Mouse (Mus musculus): ENCODE measurements around the gene Tm9sf2. TPM values are rescaled to one million over a fixed set of nuclear protein-coding genes. Genes with fewer than 3 reads are reported as not detected.

Gene Tm9sf2
- polyA plus RNA-seq, 1 experiment: 77.6 TPM

DNA sequence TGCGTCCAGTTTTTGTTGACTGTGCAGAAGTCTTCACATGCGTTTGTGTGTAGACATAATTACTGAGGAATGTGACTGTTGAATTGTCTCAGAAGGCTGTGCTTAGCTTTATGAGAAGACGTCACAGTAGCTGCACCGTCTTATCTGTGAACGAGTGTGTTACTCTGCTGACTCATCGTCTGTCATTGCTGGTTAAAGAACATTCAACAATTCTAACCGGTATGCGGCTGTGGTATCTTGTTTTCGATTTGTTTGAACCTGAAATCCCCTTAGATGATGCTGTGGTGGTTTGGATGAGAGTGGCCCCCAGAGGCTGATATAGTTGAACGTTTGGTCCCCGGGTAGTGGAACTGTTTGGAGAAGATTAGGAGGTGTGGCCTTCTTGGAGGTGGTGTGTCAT is 77.1 kb downstream of the Tm9sf2 start:
- TF ChIP-seq POLR2A (IDR thresholded peaks at IDR 0.05; ENCODE audit: extremely low read depth, insufficient read depth, low read length): no peak
- no peak for TF ChIP-seq CTCF (IDR thresholded peaks at IDR 0.05; ENCODE audit: extremely low read depth, insufficient read depth, low read length)
- Histone ChIP-seq H3K4me1 (ENCODE audit: control insufficient read depth, insufficient read depth, low read length) (no peaks in the 10 kb centered on the region), H3K27ac (ENCODE audit: insufficient read depth, low read length) (no peak overlapping the region)

GRCm38 (mm10) chr14:122188250-122188649 is 81.4 kb downstream of the Tm9sf2 start:
- TF ChIP-seq CTCF (IDR thresholded peaks at IDR 0.05; ENCODE audit: extremely low read depth, insufficient read depth, low read length) (no peak), POLR2A (IDR thresholded peaks at IDR 0.05; ENCODE audit: extremely low read depth, insufficient read depth, low read length) (no peak)
- no peak overlapping the region for H3K27ac ChIP-seq (ENCODE audit: insufficient read depth, low read length)

More for the DNA sequence above, 77.1 kb downstream of the Tm9sf2 start:
- no peak overlapping the region for H3K4me3 ChIP-seq (ENCODE audit: insufficient read depth, low read length)

DNA sequence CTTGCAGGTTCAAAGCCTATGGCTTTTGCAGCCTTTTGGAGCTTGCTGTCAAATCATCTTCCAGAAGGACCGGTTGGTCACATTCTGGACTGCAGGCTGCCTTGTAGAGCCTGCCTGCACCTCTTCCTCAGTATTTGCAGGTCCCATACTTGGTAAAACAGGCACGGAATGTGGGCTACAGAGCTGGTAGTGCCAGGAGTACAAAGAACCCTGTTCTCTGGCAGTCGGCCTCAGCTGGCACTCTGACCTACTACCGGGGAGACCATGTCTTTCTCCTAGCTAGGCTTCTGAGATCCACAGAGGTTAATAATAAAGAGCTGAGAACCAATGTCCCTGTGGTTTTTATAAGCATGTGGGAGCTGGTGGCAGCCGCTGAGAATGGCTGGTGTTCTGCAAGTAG is 83.1 kb downstream of the Tm9sf2 start:
- no peak for TF ChIP-seq CTCF (IDR thresholded peaks at IDR 0.05; ENCODE audit: extremely low read depth, insufficient read depth, low read length)
- H3K27ac ChIP-seq (ENCODE audit: insufficient read depth, low read length): no peak overlapping the region
- H3K4me1 ChIP-seq (ENCODE audit: control insufficient read depth, insufficient read depth, low read length): no peaks in the 10 kb centered on the region
- H3K4me3 ChIP-seq (ENCODE audit: insufficient read depth, low read length): no peak overlapping the region

More at GRCm38 (mm10) chr14:122188250-122188649, 81.4 kb downstream of the Tm9sf2 start:
- no peak overlapping the region for H3K4me3 ChIP-seq (ENCODE audit: insufficient read depth, low read length)
- no peaks in the 10 kb centered on the region for H3K4me1 ChIP-seq (ENCODE audit: control insufficient read depth, insufficient read depth, low read length)

DNA sequence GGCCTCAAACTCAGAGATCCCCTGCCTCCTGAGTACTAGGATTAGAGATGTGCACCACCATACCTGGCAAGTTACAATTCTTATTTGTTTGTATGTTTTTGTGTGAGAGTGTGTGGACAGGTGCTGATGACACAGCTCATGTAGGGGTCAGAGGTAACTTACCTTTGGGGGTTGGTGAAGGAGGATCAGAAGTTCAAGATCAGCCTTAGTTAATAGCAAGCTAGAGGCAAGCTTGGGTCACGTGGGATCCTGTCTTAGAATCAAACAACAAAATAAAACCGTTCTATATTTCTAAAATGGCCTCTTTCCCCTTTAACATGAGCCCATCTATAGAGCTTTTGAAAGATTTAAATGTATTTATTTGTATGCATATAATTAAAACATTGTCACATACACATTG is 83.7 kb downstream of the Tm9sf2 start:
- H3K4me3 ChIP-seq (ENCODE audit: insufficient read depth, low read length): no peak overlapping the region
- H3K4me1 ChIP-seq (ENCODE audit: control insufficient read depth, insufficient read depth, low read length): no peaks in the 10 kb centered on the region
- no peak for TF ChIP-seq CTCF (IDR thresholded peaks at IDR 0.05; ENCODE audit: extremely low read depth, insufficient read depth, low read length)
- TF ChIP-seq POLR2A (IDR thresholded peaks at IDR 0.05; ENCODE audit: extremely low read depth, insufficient read depth, low read length): no peak
- H3K27ac ChIP-seq (ENCODE audit: insufficient read depth, low read length): no peak overlapping the region

GRCm38 (mm10) chr14:122190941-122191510 is 84.2 kb downstream of the Tm9sf2 start:
- H3K4me1 ChIP-seq (ENCODE audit: control insufficient read depth, insufficient read depth, low read length): no peaks in the 10 kb centered on the region
- H3K4me3 ChIP-seq (ENCODE audit: insufficient read depth, low read length): no peak overlapping the region
- no peak for TF ChIP-seq POLR2A (IDR thresholded peaks at IDR 0.05; ENCODE audit: extremely low read depth, insufficient read depth, low read length)
- peak; percentile 94 for TF ChIP-seq CTCF (IDR thresholded peaks at IDR 0.05; ENCODE audit: extremely low read depth, insufficient read depth, low read length)
- H3K27ac ChIP-seq (ENCODE audit: insufficient read depth, low read length): no peak overlapping the region

GRCm38 (mm10) chr14:122194630-122195029 is 87.8 kb downstream of the Tm9sf2 start:
- Histone ChIP-seq H3K4me1 (ENCODE audit: control insufficient read depth, insufficient read depth, low read length) (no peaks in the 10 kb centered on the region), H3K27ac (ENCODE audit: insufficient read depth, low read length) (no peak overlapping the region), H3K4me3 (ENCODE audit: insufficient read depth, low read length) (no peak overlapping the region)
- TF ChIP-seq POLR2A (IDR thresholded peaks at IDR 0.05; ENCODE audit: extremely low read depth, insufficient read depth, low read length) (no peak), CTCF (IDR thresholded peaks at IDR 0.05; ENCODE audit: extremely low read depth, insufficient read depth, low read length) (no peak)

DNA sequence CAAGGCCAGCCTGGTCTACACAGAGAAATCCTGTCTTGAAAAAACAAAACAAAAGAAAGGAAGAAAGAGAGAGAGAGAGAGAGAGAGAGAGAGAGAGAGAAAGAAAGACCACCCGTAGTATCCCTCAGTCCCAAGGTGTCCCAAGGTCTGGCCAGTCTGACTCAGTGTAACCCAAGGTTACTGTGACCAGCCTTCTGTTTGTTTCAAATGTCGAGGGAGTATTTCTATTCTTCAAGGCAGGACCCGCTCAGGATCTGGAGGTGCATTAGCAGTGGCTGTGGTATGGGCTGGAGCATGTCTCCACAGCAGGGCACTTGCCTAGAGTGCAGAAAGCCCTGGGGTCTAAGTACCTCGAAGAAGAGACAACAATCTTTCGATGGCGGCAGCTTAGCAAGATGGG is 90.0 kb downstream of the Tm9sf2 start:
- TF ChIP-seq POLR2A (IDR thresholded peaks at IDR 0.05; ENCODE audit: extremely low read depth, insufficient read depth, low read length): no peak
- TF ChIP-seq CTCF (IDR thresholded peaks at IDR 0.05; ENCODE audit: extremely low read depth, insufficient read depth, low read length): no peak
- no peak overlapping the region for H3K4me3 ChIP-seq (ENCODE audit: insufficient read depth, low read length)
- H3K4me1 ChIP-seq (ENCODE audit: control insufficient read depth, insufficient read depth, low read length): no peaks in the 10 kb centered on the region
- H3K27ac ChIP-seq (ENCODE audit: insufficient read depth, low read length): no peak overlapping the region

GRCm38 (mm10) chr14:122200247-122200885 is 93.5 kb downstream of the Tm9sf2 start:
- H3K27ac ChIP-seq (ENCODE audit: insufficient read depth, low read length): no peak overlapping the region
- TF ChIP-seq POLR2A (IDR thresholded peaks at IDR 0.05; ENCODE audit: extremely low read depth, insufficient read depth, low read length) (no peak), CTCF (IDR thresholded peaks at IDR 0.05; ENCODE audit: extremely low read depth, insufficient read depth, low read length) (no peak)

DNA sequence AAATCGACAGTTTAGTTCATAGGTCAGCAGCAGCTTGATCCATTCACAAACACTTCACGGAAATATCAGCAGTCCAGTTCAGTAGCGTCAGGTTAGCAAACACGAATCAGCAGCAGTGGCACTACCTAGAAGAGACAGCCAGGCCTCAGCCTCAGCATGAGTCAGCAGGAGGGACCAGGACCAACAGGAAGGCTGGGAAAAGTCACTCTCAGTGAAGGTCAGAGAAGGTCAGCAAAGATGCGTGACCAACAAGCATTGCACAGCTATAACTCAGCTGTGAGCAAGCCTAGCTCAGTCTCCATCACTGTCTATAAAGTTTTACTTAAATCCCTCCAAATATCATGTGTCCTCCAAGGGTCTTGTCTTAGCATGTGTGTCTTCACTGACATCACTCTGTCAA is 102.3 kb downstream of the Tm9sf2 start:
- H3K27ac ChIP-seq (ENCODE audit: insufficient read depth, low read length): no peak overlapping the region
- no peak for TF ChIP-seq CTCF (IDR thresholded peaks at IDR 0.05; ENCODE audit: extremely low read depth, insufficient read depth, low read length)
- no peak for TF ChIP-seq POLR2A (IDR thresholded peaks at IDR 0.05; ENCODE audit: extremely low read depth, insufficient read depth, low read length)
- no peak overlapping the region for H3K4me3 ChIP-seq (ENCODE audit: insufficient read depth, low read length)
- no peaks in the 10 kb centered on the region for H3K4me1 ChIP-seq (ENCODE audit: control insufficient read depth, insufficient read depth, low read length)

More at GRCm38 (mm10) chr14:122200247-122200885, 93.5 kb downstream of the Tm9sf2 start:
- H3K4me3 ChIP-seq (ENCODE audit: insufficient read depth, low read length): no peak overlapping the region
- H3K4me1 ChIP-seq (ENCODE audit: control insufficient read depth, insufficient read depth, low read length): no peaks in the 10 kb centered on the region

Other genes with a start within 250 kb of the Tm9sf2 start
- gene Ubac2, start 228.4 kb upstream of the Tm9sf2 start, polyA plus RNA-seq (2012; rRNA removed): 41.5 and 41.8 TPM in 2 replicates
- 0.06 TPM in 1 of 2 replicates, not detected in the other for gene Gpr18, start 191.3 kb upstream of the Tm9sf2 start, polyA plus RNA-seq (2012; rRNA removed)
- gene Gpr183, start 141.8 kb upstream of the Tm9sf2 start, polyA plus RNA-seq (2012; rRNA removed): 1.6 and 1.9 TPM in 2 replicates
- 0.31 TPM in 1 of 2 replicates, not detected in the other for gene Timm8a2, start 72.4 kb upstream of the Tm9sf2 start, polyA plus RNA-seq (2012; rRNA removed)
- gene Clybl, start 74.7 kb downstream of the Tm9sf2 start, polyA plus RNA-seq (2012; rRNA removed): 27.4 and 29.0 TPM in 2 replicates

Data from cortical plate, adult 2 months (tissue).